Mouse (Mus musculus) neural tube, embryonic 13.5 days (tissue): ENCODE measurements around the gene Olfr1111. TPM values are rescaled to one million over a fixed set of nuclear protein-coding genes. Genes with fewer than 3 reads are reported as not detected.
"Not testable (repeated sequence)": the region's sequence is repeated elsewhere in the genome, so short reads cannot be mapped to it uniquely, and the experiment has no call there.

Experiments
- ATAC-seq: fragments of 200-750 bp; cut with Nextera tagmentation; 2 replicates; pipeline ENCODE4 v1.8.0; 2017; ENCODE audit warnings: low read depth, mild to moderate bottlenecking, moderate TSS enrichment, moderate library complexity
- H3K27ac ChIP-seq: fragments of 300-500 bp; sonication (generic); replicated peaks from 2 replicates; pipeline ENCODE4 v1.5.1; 2015; ENCODE audit warnings: moderate library complexity, mild to moderate bottlenecking, inconsistent platforms
- H3K27me3 ChIP-seq: fragments of 300-500 bp; sonication (generic); 2 replicates; pipeline ENCODE4 v1.6.1; 2015; ENCODE audit warnings: mild to moderate bottlenecking, inconsistent platforms
- H3K36me3 ChIP-seq: fragments of 300-500 bp; sonication (generic); 2 replicates; pipeline ENCODE4 v1.6.1; 2015; ENCODE audit warnings: mild to moderate bottlenecking, inconsistent platforms
- H3K4me1 ChIP-seq: fragments of 300-500 bp; sonication (generic); replicated peaks from 2 replicates; pipeline ENCODE4 v1.6.1; 2015; ENCODE audit warnings: inconsistent platforms
- H3K4me2 ChIP-seq: fragments of 300-500 bp; sonication (generic); 2 replicates; pipeline ENCODE4 v1.6.1; 2015; ENCODE audit warnings: inconsistent platforms, mild to moderate bottlenecking, moderate library complexity
- H3K4me3 ChIP-seq: fragments of 300-500 bp; sonication (generic); 2 replicates; pipeline ENCODE4 v1.5.1; 2015; ENCODE audit warnings: mild to moderate bottlenecking, inconsistent platforms
- H3K9ac ChIP-seq: fragments of 300-500 bp; sonication (generic); 2 replicates; pipeline ENCODE4 v1.6.1; 2015; ENCODE audit warnings: moderate library complexity, mild to moderate bottlenecking, inconsistent platforms
- H3K9me3 ChIP-seq: fragments of 300-500 bp; sonication (generic); 2 replicates; pipeline ENCODE4 v1.6.1; 2016; ENCODE audit warnings: inconsistent platforms
- WGBS: fragments of 180-500 bp; shearing (Covaris S2); methylation state at CpG from one replicate; pipeline ENCODE4 v1.1.7; 2015; 5-methylcytosine and 5-hydroxymethylcytosine counted together
- polyA plus RNA-seq: library from polyadenylated mRNA; unstranded; fragments of >200 nt; fragmentation: Nextera tagmentation; extraction: Ambion mirVana; gene quantifications from 2 replicates; pipeline ENCODE4 v1.2.1, GENCODE M21; 2015

Gene Olfr1111
- not detected in 2 replicates for polyA plus RNA-seq

GRCm38 (mm10) chr2:87152524-87152923 lies at the start of gene Olfr1111:
TSS of gene Olfr1111 (minus strand) at chr2:87152624.
- Histone ChIP-seq H3K9me3 (no peaks in the 10 kb centered on the region), H3K4me2 (no peak within 1 kb of the TSS), H3K27ac (no peak within 1 kb of the TSS), H3K27me3 (no peaks in the 10 kb centered on the region), H3K4me1 (no peaks in the 10 kb centered on the region), H3K9ac (no peak within 1 kb of the TSS), H3K36me3 (no peaks in the 10 kb centered on the region), H3K4me3 (no peak within 1 kb of the TSS)
- no peak for ATAC-seq

GRCm38 (mm10) chr2:87187498-87187897 lies 35.1 kb upstream of the Olfr1111 start, which contains the start of gene Olfr1112:
TSS of gene Olfr1112 (plus strand) at chr2:87187798.
- H3K4me3 ChIP-seq = no peak within 1 kb of the TSS
- 88% methylated on average over 1 of the region's 1 CpGs for WGBS
- H3K27ac ChIP-seq = no peak within 1 kb of the TSS
- no peak for ATAC-seq
- no peaks in the 10 kb centered on the region for H3K36me3 ChIP-seq
- no peak within 1 kb of the TSS for H3K9ac ChIP-seq
- H3K4me1 ChIP-seq = no peaks in the 10 kb centered on the region
- no peak within 1 kb of the TSS for H3K4me2 ChIP-seq
- no peaks in the 10 kb centered on the region for H3K9me3 ChIP-seq
- H3K27me3 ChIP-seq = no peaks in the 10 kb centered on the region

- H3K27me3 ChIP-seq, H3K36me3 ChIP-seq, H3K4me1 ChIP-seq, H3K9ac ChIP-seq, H3K9me3 ChIP-seq, H3K27ac ChIP-seq, H3K4me3 ChIP-seq, H3K4me2 ChIP-seq, ATAC-seq: not testable (repeated sequence)
- 82% methylated on average over 2 of the region's 2 CpGs for WGBS
These were observed 15.3 kb upstream of the Olfr1111 start for GRCm38 (mm10) chr2:87167731-87168130.

GRCm38 (mm10) chr2:87140200-87140599 lies 12.2 kb downstream of the Olfr1111 start, which contains the start of gene Olfr1110:
TSS of gene Olfr1110 (minus strand) at chr2:87140300.
- Histone ChIP-seq H3K27me3 (no peaks in the 10 kb centered on the region), H3K4me2 (no peak within 1 kb of the TSS), H3K9me3 (no peaks in the 10 kb centered on the region), H3K36me3 (no peaks in the 10 kb centered on the region), H3K27ac (no peak within 1 kb of the TSS), H3K4me3 (no peak within 1 kb of the TSS), H3K4me1 (no peaks in the 10 kb centered on the region), H3K9ac (no peak within 1 kb of the TSS)
- WGBS = 83% methylated on average over 1 of the region's 1 CpGs
- no peak for ATAC-seq

- H3K4me1 ChIP-seq = no peaks in the 10 kb centered on the region
- no peak within 1 kb of the TSS for H3K27ac ChIP-seq
- no peaks in the 10 kb centered on the region for H3K9me3 ChIP-seq
- ATAC-seq = no peak
- no peak within 1 kb of the TSS for H3K4me2 ChIP-seq
- no peak within 1 kb of the TSS for H3K9ac ChIP-seq
- H3K4me3 ChIP-seq = no peak within 1 kb of the TSS
- H3K27me3 ChIP-seq = no peaks in the 10 kb centered on the region
- no peaks in the 10 kb centered on the region for H3K36me3 ChIP-seq
These were observed 38.0 kb downstream of the Olfr1111 start, which contains the start of gene Olfr259 for GRCm38 (mm10) chr2:87114467-87114866. TSS of gene Olfr259 (minus strand) at chr2:87114567.

Other genes with a start within 250 kb of the Olfr1111 start
- gene Olfr1098, start 228.1 kb downstream of the Olfr1111 start, polyA plus RNA-seq = not detected in 2 replicates
- gene Olfr1099, start 191.9 kb downstream of the Olfr1111 start, polyA plus RNA-seq = not detected in 2 replicates
- not detected in 2 replicates for gene Olfr1100, start 172.7 kb downstream of the Olfr1111 start, polyA plus RNA-seq
- gene Olfr1101, start 161.4 kb downstream of the Olfr1111 start, polyA plus RNA-seq = not detected in 2 replicates
- not detected in 2 replicates for gene Olfr1102, start 154.2 kb downstream of the Olfr1111 start, polyA plus RNA-seq
- not detected in 2 replicates for gene Olfr1104, start 125.5 kb downstream of the Olfr1111 start, polyA plus RNA-seq
- not detected in 2 replicates for gene Olfr1105, start 116.1 kb downstream of the Olfr1111 start, polyA plus RNA-seq
- not detected in 2 replicates for gene Olfr1106, start 100.4 kb downstream of the Olfr1111 start, polyA plus RNA-seq
- not detected in 2 replicates for gene Olfr1107, start 76.8 kb downstream of the Olfr1111 start, polyA plus RNA-seq
- not detected in 2 replicates for gene Olfr1109, start 56.6 kb downstream of the Olfr1111 start, polyA plus RNA-seq
- not detected in 2 replicates for gene Olfr259, start 38.1 kb downstream of the Olfr1111 start, polyA plus RNA-seq
- not detected in 2 replicates for gene Olfr1110, start 12.3 kb downstream of the Olfr1111 start, polyA plus RNA-seq
- not detected in 2 replicates for gene Olfr1112, start 35.2 kb upstream of the Olfr1111 start, polyA plus RNA-seq
- not detected in 2 replicates for gene Olfr1113, start 56.3 kb upstream of the Olfr1111 start, polyA plus RNA-seq
- not detected in 2 replicates for gene Olfr1115, start 95.4 kb upstream of the Olfr1111 start, polyA plus RNA-seq
- gene Olfr1116, start 114.9 kb upstream of the Olfr1111 start, polyA plus RNA-seq = not detected in 2 replicates
- not detected in 2 replicates for gene Olfr1118, start 155.0 kb upstream of the Olfr1111 start, polyA plus RNA-seq
- not detected in 2 replicates for gene Olfr1120, start 202.2 kb upstream of the Olfr1111 start, polyA plus RNA-seq
- gene Olfr1121, start 217.3 kb upstream of the Olfr1111 start, polyA plus RNA-seq = not detected in 2 replicates
- gene Olfr1122, start 233.2 kb upstream of the Olfr1111 start, polyA plus RNA-seq = not detected in 2 replicates